Mouse (Mus musculus): ENCODE measurements around the gene Yipf4.
"Not testable (repeated sequence)": the region's sequence is repeated elsewhere in the genome, so short reads cannot be mapped to it uniquely, and the experiment has no call there.

Gene Yipf4

DNA sequence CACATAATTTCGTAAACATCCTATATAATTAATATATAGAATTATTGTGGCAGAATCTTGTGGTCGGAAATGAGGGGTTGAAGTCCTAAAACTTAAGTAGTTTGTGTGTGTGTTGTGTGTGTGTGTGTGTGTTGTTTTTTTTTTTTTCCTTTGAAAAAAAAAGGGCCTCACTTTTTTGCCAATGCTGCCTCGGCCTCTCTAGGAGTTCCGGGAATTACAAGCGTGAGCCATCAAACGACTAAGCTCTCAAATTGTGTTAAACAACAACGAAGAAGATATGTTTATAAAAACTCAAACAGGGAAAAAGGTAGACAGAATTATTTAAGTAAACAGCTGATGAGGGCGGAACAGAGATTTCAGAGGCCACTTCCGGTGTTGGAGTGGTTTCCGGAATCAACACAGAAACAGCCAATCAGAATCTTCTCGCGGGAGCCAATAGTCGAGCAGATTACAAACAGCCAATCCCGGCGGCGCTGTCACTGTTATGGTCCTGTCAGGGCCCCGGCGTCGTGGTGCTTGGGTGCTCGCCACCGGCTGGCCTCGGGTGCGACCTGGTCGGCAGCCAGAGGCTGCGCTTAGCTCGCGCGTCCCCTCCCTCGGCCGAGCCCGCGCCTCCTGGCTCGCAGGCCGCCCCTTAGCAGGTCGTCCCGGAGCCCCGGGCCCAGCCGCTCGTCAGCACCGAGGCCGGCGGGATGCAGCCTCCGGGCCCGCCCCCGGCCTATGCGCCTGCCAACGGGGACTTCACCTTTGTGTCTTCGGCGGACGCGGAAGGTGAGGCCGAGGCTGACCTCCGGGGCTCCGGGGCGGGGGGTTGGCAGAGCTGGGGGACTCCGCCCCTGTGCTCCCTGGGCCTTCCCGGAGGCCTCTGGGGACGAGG, at the start of gene Yipf4:
Gene Yipf4 (plus strand): TSS at position 470 of the 877 bp plus-strand sequence.
- DNase-seq = peak; percentile 98

GRCm38 (mm10) chr17:74440486-74440885, 48.8 kb upstream of the Yipf4 start:
- DNase-seq = no peak

- no peak for DNase-seq
Measured at GRCm38 (mm10) chr17:74449776-74450175, 39.5 kb upstream of the Yipf4 start.

DNA sequence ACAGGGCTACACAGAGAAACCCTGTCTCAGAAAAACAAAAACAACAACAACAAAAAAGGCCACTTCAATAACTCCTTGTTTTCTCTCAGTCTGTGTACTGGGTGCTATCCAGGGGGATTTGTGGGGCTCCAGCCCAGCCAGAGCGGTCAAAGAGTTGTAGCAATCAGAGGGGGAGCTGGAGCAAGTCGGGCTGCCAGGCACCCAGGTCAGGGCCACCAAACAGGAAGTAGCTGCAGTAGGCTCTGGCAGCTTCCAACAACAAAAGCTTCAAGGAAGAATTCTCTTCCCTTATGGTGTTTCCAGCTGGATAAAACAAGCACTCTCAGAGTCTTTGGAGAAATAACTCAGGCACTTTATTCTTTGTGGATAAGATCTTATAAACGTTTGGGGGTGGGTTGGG, 35.4 kb upstream of the Yipf4 start:
- DNase-seq = no peak

DNA sequence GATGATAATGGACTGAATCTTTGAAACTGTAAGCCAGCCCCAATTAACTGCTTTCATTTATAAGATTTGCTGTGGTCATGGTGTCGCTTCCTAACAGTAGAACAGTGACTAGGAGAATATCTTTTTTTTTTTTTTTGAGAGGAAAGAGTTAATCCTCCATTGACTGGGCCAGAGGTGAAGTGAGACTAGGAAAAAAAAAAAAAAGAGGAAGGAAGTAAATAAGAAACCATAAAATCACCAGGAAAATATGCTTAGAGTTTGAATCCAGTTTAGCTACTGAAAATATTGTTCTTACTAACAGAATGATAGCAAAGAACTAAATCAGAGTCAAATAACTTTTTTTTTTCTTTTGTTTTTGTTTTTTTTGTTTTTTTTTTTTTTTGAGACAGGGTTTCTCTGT, 34.6 kb upstream of the Yipf4 start:
- no peak for DNase-seq

- no peak for DNase-seq
Measured at GRCm38 (mm10) chr17:74455426-74455825, 33.9 kb upstream of the Yipf4 start.

GRCm38 (mm10) chr17:74456825-74457224, 32.5 kb upstream of the Yipf4 start:
- DNase-seq = no peak

GRCm38 (mm10) chr17:74457972-74458677, 31.2 kb upstream of the Yipf4 start:
- DNase-seq = no peak

GRCm38 (mm10) chr17:74458711-74459408, 30.4 kb upstream of the Yipf4 start, which contains the start of gene Nlrc4:
Gene Nlrc4, minus strand, starts transcription at chr17:74459142.
- DNase-seq = no peak

DNA sequence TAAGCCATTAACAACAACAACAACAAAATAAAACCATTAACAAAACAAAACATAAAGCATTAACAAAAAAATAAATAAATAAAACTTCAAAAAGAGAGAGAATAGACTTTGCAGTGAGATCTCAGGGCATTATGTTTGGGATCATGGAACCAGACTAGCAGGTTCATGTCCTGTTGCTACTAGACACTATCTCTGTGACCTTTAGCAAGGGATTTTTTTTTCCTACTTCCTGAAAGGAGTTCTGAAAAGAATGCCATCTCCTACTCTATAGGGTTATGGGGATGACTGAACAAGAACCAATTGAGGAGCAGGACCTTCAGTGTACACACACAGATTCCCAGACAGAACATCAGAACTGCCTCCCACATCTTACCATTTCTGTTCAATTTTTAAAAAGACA, 25.8 kb upstream of the Yipf4 start:
- DNase-seq = no peak

- not testable (repeated sequence) for DNase-seq
Measured at GRCm38 (mm10) chr17:74467981-74468380, 21.3 kb upstream of the Yipf4 start.

DNA sequence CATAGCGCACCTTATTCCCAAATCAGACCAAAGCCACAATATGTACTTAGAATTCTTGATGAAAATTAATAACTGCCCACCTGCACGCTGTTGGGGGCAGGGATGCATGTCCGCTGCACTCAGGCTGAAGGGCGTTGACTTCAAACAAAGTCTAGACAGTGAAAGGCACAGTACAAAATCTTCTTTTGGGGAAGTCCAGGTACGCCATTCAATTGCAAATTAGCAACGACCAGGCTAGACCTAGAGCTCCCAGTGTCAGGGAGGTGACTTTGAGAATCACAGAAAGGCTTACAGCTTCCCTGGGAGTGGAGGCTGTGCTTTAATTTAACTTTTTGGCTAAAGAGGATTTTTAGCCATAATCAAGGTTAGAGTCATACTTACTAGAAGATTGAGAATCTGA, 19.2 kb upstream of the Yipf4 start:
- DNase-seq = not testable (repeated sequence)

- no peak for DNase-seq
Measured at GRCm38 (mm10) chr17:74480361-74481069, 8.8 kb upstream of the Yipf4 start.

DNA sequence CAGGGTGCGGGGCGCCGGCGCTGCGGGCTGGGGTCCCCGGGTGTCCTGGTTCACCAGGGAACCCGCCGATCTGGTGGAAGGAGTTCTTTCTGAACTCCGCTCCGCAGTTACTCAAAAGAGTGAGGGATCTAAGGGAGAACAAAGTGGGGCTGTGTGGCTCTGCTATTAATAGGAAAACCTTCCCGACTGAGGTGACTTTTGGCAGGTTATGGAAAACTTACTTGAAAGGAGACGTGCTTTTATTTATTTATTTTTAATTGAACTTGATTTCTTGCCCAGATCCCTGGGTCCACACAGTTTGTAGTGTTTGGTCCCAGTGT, 568 bp downstream of the Yipf4 start:
- no peak for DNase-seq

GRCm38 (mm10) chr17:74491565-74491964, 2.3 kb downstream of the Yipf4 start:
- DNase-seq = no peak

DNA sequence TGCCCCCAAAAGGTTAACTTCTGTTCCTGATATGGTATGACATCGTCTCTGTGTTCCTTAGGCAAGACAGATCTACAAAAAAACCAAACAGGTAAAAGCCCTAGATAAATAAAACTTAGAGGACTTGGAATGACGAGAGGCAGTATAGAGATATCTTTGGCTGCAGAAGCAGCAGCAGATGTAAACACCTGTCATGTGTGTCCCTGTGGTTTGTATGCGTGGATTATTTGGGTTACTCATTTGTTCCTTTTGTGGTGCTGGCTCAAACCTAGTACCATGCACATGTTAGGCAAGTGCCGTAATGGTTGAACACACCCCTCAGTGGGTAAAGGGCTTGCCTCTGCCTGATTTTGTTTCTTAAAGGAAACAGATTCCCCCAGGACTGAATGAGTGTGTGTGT, 10.9 kb downstream of the Yipf4 start:
- no peak for DNase-seq

GRCm38 (mm10) chr17:74501085-74501484, 11.8 kb downstream of the Yipf4 start:
- DNase-seq = no peak

- DNase-seq = no peak
Measured at GRCm38 (mm10) chr17:74507934-74508333, 18.6 kb downstream of the Yipf4 start.

DNA sequence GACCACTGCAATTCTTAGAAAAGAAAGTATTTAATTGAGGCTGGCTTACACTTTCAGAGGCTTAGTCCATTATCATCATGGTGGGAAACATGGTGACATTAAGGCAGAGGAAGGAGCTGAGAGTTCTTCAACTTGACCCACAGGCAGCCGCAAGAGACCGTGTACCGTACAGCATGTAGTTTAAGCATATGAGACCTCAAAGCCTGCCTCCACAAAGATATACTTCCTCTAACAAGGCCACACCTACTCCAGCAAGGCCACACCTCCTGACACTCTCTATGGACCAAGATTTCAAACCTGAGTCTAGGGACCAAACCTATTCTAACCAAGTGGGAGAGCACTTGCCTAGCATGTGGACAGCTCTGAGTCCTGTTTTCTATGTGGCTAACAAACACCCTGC, 19.3 kb downstream of the Yipf4 start:
- DNase-seq = no peak

DNA sequence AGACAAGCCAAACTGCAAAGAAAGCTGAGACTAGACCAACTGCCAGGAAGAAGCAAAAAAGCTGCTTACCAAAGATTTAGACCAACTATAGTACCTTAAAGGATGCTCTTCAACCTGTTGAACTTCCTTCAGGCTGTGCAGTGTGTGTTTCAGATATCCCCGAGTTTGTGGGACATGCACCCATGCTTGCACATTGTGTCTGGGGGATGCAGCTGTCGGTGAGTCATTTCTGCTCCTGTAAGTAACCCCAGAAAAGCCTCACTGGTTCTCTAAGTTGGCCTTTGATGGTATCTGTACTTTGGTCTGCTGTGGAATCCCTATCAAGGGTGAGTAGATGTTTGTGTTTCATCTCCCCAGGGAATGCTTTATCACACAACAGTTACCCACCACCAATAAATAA, 23.0 kb downstream of the Yipf4 start:
- DNase-seq = no peak

DNA sequence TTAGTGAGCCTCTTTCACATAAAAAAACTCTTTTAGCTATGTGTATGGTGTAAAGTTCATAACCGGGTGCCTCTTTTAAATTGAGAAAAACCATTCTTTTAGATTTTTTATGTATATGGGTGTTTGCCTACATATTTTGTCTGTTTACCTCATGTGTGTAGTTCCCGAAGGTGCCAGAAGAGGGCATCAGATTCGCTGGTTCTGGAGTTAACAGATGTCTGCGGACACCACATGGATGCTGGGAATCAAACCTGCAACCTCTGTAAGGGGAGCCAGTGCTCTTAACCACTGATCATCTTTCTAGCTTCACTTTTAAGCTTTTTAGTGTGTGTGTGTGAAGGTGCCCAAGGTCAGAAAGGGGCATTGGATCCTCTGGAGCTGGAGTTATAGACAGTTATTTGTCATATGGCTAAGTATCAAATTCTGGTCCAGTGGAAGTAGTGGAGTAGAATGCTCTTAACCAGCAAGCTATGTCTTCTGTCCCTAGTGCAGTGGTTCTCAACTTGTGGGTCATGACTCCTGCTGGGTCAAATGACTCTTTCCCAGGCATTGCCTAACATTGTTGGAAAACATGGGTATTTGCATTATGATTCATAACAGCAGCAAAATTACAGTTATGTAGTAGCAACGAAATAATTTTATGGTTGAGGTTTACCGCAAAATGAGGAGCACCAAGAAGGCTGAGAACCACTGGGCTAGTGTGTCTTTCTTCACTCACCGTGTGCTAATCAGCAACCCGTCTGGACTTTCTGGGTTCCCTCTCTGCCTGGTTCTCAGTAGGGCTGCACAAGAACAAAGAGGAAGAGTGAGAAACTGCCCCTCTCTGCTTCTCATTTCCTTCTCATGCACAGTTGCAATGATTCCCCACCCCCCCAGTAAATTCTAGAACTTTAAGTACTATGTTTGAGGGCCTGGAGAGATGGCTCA, 33.8 kb downstream of the Yipf4 start:
- DNase-seq = no peak

DNA sequence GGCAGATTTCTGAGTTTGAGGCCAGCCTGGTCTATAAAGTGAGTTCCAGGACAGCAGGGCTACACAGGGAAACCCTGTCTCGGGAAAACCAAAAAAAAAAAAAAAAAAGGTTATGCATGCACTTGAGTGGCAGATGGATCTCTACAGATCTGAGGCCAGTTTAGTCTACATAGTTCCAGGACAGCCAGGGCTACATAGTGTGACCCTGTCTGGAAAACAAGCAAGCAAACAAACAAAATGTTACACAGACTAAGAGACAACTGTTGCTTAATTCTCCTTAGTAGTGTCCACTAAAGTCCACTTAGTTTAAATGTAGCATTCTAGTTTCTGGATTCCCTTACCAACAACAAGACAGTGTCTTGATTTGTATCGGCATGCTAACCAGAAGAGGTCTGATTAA, 36.8 kb downstream of the Yipf4 start:
- DNase-seq = no peak

Measured in retina, postnatal 1 day (tissue).